Mouse (Mus musculus) CD4-positive helper T cell, adult 2 months (primary cell): ENCODE measurements around the gene Utrn.
A peak's percentile ranks its signal among the peaks of the same experiment; 100 is the strongest.

ENCODE experiments used
- DNase-seq: peaks from one replicate; pipeline ENCODE4 v3.0.0-alpha.2; 2012; ENCODE audit warnings: low read depth, missing footprints, low spot score

Utrn gene

GRCm38 (mm10) chr10:12700576-12700975 is 168.6 kb downstream of the Utrn start:
- peak; percentile 41 for DNase-seq

GRCm38 (mm10) chr10:12697902-12698301 is 171.3 kb downstream of the Utrn start:
- DNase-seq = no peak

GRCm38 (mm10) chr10:12696704-12697103 is 172.5 kb downstream of the Utrn start:
- DNase-seq = no peak

- no peak for DNase-seq
Observed at GRCm38 (mm10) chr10:12694774-12695173, 174.4 kb downstream of the Utrn start.

GRCm38 (mm10) chr10:12690601-12691000 is 178.6 kb downstream of the Utrn start:
- peak; percentile 58 for DNase-seq

- no peak for DNase-seq
Observed at GRCm38 (mm10) chr10:12685683-12686082, 183.5 kb downstream of the Utrn start.

GRCm38 (mm10) chr10:12684018-12684417 is 185.1 kb downstream of the Utrn start:
- no peak for DNase-seq

GRCm38 (mm10) chr10:12673309-12673708 is 195.9 kb downstream of the Utrn start:
- DNase-seq = no peak

- DNase-seq = no peak
Observed at GRCm38 (mm10) chr10:12671608-12672007, 197.6 kb downstream of the Utrn start.

- DNase-seq = peak; percentile 26
Observed at GRCm38 (mm10) chr10:12662035-12662434, 207.1 kb downstream of the Utrn start.

GRCm38 (mm10) chr10:12658023-12658744 is 211.0 kb downstream of the Utrn start:
- no peak for DNase-seq

- no peak for DNase-seq
Observed at GRCm38 (mm10) chr10:12652988-12653387, 216.2 kb downstream of the Utrn start.

GRCm38 (mm10) chr10:12646119-12646518 is 223.0 kb downstream of the Utrn start:
- DNase-seq = no peak

GRCm38 (mm10) chr10:12643336-12643735 is 225.8 kb downstream of the Utrn start:
- no peak for DNase-seq

- DNase-seq = no peak
Observed at GRCm38 (mm10) chr10:12639638-12640037, 229.5 kb downstream of the Utrn start.

GRCm38 (mm10) chr10:12633965-12634364 is 235.2 kb downstream of the Utrn start:
- DNase-seq = no peak

GRCm38 (mm10) chr10:12630933-12631332 is 238.2 kb downstream of the Utrn start:
- DNase-seq = no peak

GRCm38 (mm10) chr10:12618397-12618796 is 250.8 kb downstream of the Utrn start:
- no peak for DNase-seq

GRCm38 (mm10) chr10:12615723-12616122 is 253.4 kb downstream of the Utrn start:
- DNase-seq = peak; percentile 13

- DNase-seq = peak; percentile 42
Observed at GRCm38 (mm10) chr10:12614465-12615199, 254.5 kb downstream of the Utrn start.

- DNase-seq = peak; percentile 62
Observed at GRCm38 (mm10) chr10:12612235-12612863, 256.8 kb downstream of the Utrn start.

GRCm38 (mm10) chr10:12609896-12610295 is 259.3 kb downstream of the Utrn start:
- no peak for DNase-seq

GRCm38 (mm10) chr10:12608634-12609033 is 260.5 kb downstream of the Utrn start:
- DNase-seq = no peak
